Mouse (Mus musculus) left cerebral cortex, adult 2 months (tissue): ENCODE data around the gene Cyp2d40. TPM values are rescaled to one million over a fixed set of nuclear protein-coding genes. Genes with fewer than 3 reads are reported as not detected.

Experiments used
- DNase-seq, 2 experiments: peaks; one replicate each; pipeline ENCODE4 v3.0.0; 2021 to 2022; ENCODE audit warnings: low spot score in 2 of 2, mixed read lengths in 1 of 2; ENCODE audit errors: extremely low spot score in 1 of 2
- H3K27ac ChIP-seq: fragments of 200-600 bp; 2 replicates; pipeline ENCODE4 v1.8.1; 2022
- H3K4me3 ChIP-seq: fragments of 200-600 bp; 2 replicates; pipeline ENCODE4 v1.8.1; 2022
- CTCF ChIP-seq: fragments of 200-600 bp; IDR thresholded peaks from 2 replicates; pipeline ENCODE4 v1.8.1; 2022; ENCODE audit warnings: antibody characterized with exemption, mild to moderate bottlenecking, moderate library complexity
- intact Hi-C: fragments of 180-260 bp; cut with DNase I; formaldehyde crosslinking; loops from one replicate; pipeline ENCODE4 v1.15.1; 2025
- long read RNA-seq, 2 experiments: library from polyadenylated mRNA; stranded (forward); transcript quantifications; one replicate each; pipeline ENCODE4 v2.0.0; 2021; ENCODE audit warnings: borderline mapping rate in 2 of 2
- total RNA-seq, 2 experiments: library from RNA; stranded (reverse); gene quantifications; 2 replicates each; pipeline ENCODE4 v1.2.3; 2021

The Cyp2d40 gene
- not detected for total RNA-seq
- long read RNA-seq, experiment 1: 0 reads
- long read RNA-seq, experiment 2: 0 reads

GRCm38 (mm10) chr15:82763631-82764420 lies at the start of gene Cyp2d40:
Gene Cyp2d40, minus strand, starts transcription at chr15:82764183.
- TF ChIP-seq CTCF: no peak
- intact Hi-C loops: no loop called here
- no peak for DNase-seq

GRCm38 (mm10) chr15:82810556-82810955 lies 46.6 kb upstream of the Cyp2d40 start:
- H3K27ac ChIP-seq: no peak overlapping the region
- no peak for DNase-seq
- H3K4me3 ChIP-seq: no peak overlapping the region
- intact Hi-C loops: no loop called here
- no peak for TF ChIP-seq CTCF

More at GRCm38 (mm10) chr15:82763631-82764420, at the start of gene Cyp2d40:
- Histone ChIP-seq H3K4me3 (no peak within 1 kb of the TSS), H3K27ac (no peak within 1 kb of the TSS)

- H3K4me3 ChIP-seq: no peak overlapping the region
- no peak for DNase-seq
- H3K27ac ChIP-seq: no peak overlapping the region
- intact Hi-C loops: loop anchor here (10.0 kb wide), 2 partner anchors 515 to 705 kb away; partner anchors contain the start of genes Ttll1 and Wbp2nl
- TF ChIP-seq CTCF: no peak
Measured at GRCm38 (mm10) chr15:82809511-82809910, 45.5 kb upstream of the Cyp2d40 start.

GRCm38 (mm10) chr15:82806969-82807763 lies 43.2 kb upstream of the Cyp2d40 start:
- Histone ChIP-seq H3K27ac (no peak overlapping the region), H3K4me3 (no peak overlapping the region)
- DNase-seq: no peak
- intact Hi-C loops: loop anchor here (10.0 kb wide), 2 partner anchors 512 to 708 kb away; partner anchors contain the start of genes Ttll1 and Wbp2nl
- no peak for TF ChIP-seq CTCF

- Histone ChIP-seq H3K4me3 (no peak overlapping the region), H3K27ac (no peak overlapping the region)
- intact Hi-C loops: loop anchor here (1.0 to 10.0 kb wide), 5 partner anchors 232 to 710 kb away; partner anchors contain the start of genes Ttll1 and Wbp2nl
- peak; percentile 98 for TF ChIP-seq CTCF
- DNase-seq: peak; percentile 83 to 90
Measured at GRCm38 (mm10) chr15:82804708-82805639, 41.0 kb upstream of the Cyp2d40 start.

- Histone ChIP-seq H3K4me3 (no peak overlapping the region), H3K27ac (no peak overlapping the region)
- TF ChIP-seq CTCF: no peak
- intact Hi-C loops: no loop called here
- DNase-seq: no peak
Measured at GRCm38 (mm10) chr15:82795936-82796440, 32.0 kb upstream of the Cyp2d40 start.

GRCm38 (mm10) chr15:82794277-82794676 lies 30.3 kb upstream of the Cyp2d40 start, which contains the start of gene Cyp2d26:
Gene Cyp2d26, minus strand, starts transcription at chr15:82794294.
- H3K27ac ChIP-seq: no peak within 1 kb of the TSS
- intact Hi-C loops: no loop called here
- TF ChIP-seq CTCF: no peak
- H3K4me3 ChIP-seq: no peak within 1 kb of the TSS
- no peak for DNase-seq

- TF ChIP-seq CTCF: no peak
- H3K4me3 ChIP-seq: no peak overlapping the region
- H3K27ac ChIP-seq: no peak overlapping the region
- DNase-seq: no peak
- intact Hi-C loops: no loop called here
Measured at GRCm38 (mm10) chr15:82793868-82794267, 29.9 kb upstream of the Cyp2d40 start.

GRCm38 (mm10) chr15:82793454-82793853 lies 29.5 kb upstream of the Cyp2d40 start:
- no peak overlapping the region for H3K27ac ChIP-seq
- intact Hi-C loops: no loop called here
- no peak for TF ChIP-seq CTCF
- DNase-seq: no peak
- no peak overlapping the region for H3K4me3 ChIP-seq

- DNase-seq: no peak
- intact Hi-C loops: no loop called here
- no peak for TF ChIP-seq CTCF
- Histone ChIP-seq H3K4me3 (no peak overlapping the region), H3K27ac (no peak overlapping the region)
Measured at GRCm38 (mm10) chr15:82792566-82792965, 28.6 kb upstream of the Cyp2d40 start.

GRCm38 (mm10) chr15:82784581-82784980 lies 20.6 kb upstream of the Cyp2d40 start:
- no peak overlapping the region for H3K27ac ChIP-seq

More at GRCm38 (mm10) chr15:82784581-82784980, 20.6 kb upstream of the Cyp2d40 start:
- no peak for TF ChIP-seq CTCF
- no peak for DNase-seq
- H3K4me3 ChIP-seq: no peak overlapping the region
- intact Hi-C loops: loop anchor here (5.0 kb wide), 1 partner anchor 92 kb away; no protein-coding TSS in a partner anchor
